Mouse (Mus musculus): ENCODE results near the gene Il4i1.

DNA sequence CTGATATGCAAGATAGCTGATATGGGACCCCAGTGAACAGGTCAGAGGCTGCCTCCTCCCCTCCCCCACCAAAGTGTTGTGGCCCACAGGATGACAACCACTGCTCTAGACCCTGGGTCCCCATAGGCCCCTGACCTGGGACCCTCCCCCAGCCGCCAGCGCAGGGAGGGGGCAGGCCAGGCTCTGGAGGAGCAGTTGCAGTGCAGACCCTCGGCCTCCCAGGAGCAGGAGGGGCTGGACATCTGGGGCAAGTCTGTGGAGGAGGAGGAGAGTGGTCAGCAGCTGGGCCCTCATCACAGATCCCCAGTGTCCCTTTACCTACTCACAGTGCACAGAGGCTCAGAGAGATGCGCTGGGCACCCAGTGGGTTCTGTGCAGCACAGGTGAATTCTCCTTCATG lies 26.1 kb upstream of the Il4i1 start:
- TF ChIP-seq CTCF (IDR thresholded peaks at IDR 0.05; ENCODE audit: extremely low read depth, insufficient read length, insufficient replicate concordance, low read depth, low read length) (no peak), POLR2A (IDR thresholded peaks at IDR 0.05; ENCODE audit: low read depth, low read length) (no peak)

Measured in small intestine, adult 2 months (tissue).